Mouse (Mus musculus) bone marrow, adult 2 months (tissue): Measurements from ENCODE around the gene Hps6.

Experiments
- CTCF ChIP-seq: fragments of 200-500 bp; IDR thresholded peaks from 2 replicates; pipeline ENCODE4 v1.5.1; 2011; ENCODE audit warnings: low read length, control low read depth; ENCODE audit not compliant: control insufficient read depth, insufficient read depth
- POLR2A ChIP-seq: fragments of 200-500 bp; IDR thresholded peaks from 2 replicates; pipeline ENCODE4 v1.6.1; 2011; ENCODE audit warnings: low read depth, mild to moderate bottlenecking, control low read depth, low read length, borderline replicate concordance; ENCODE audit not compliant: control insufficient read depth

DNA sequence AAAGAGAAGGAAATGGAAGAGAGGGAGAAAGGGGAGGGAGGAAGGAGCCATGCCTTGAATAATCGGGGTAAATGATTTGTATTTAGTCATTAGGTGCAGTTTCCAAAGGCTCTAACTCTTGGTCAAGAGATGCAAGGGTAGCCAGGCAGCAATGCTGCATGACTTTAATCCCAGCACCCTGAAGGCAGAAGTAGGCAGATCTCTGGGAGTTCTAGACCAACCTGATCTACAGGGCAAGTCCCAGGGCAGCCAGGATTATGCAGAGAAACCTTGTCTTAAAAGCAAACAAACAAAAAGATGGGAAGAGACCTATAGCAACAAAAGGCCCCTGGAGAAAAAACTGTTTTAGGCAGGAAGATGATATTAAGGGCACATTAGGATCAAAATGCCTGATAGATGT, 3.9 kb upstream of the Hps6 start:
- no peak for TF ChIP-seq CTCF
- no peak for TF ChIP-seq POLR2A
